Mouse (Mus musculus) olfactory bulb, adult 2 months (tissue): Measurements from ENCODE around the gene Clk4. TPM values are rescaled to one million over a fixed set of nuclear protein-coding genes. Genes with fewer than 3 reads are reported as not detected.

Experiments used
- H3K27ac ChIP-seq: fragments of 200-500 bp; 2 replicates; pipeline ENCODE4 v1.5.1; 2012; ENCODE audit warnings: low read depth, low read length; ENCODE audit not compliant: insufficient read depth
- H3K4me1 ChIP-seq: fragments of 200-500 bp; 2 replicates; pipeline ENCODE4 v1.6.1; 2012; ENCODE audit warnings: low read length; ENCODE audit not compliant: control insufficient read depth, insufficient read depth
- H3K4me3 ChIP-seq: fragments of 200-500 bp; 2 replicates; pipeline ENCODE4 v1.5.1; 2012; ENCODE audit warnings: mild to moderate bottlenecking, low read depth, low read length, moderate library complexity; ENCODE audit not compliant: insufficient read depth
- CTCF ChIP-seq: fragments of 200-500 bp; IDR thresholded peaks from 2 replicates; pipeline ENCODE4 v1.5.1; 2012; ENCODE audit warnings: low read depth, mild to moderate bottlenecking, low read length, moderate library complexity; ENCODE audit not compliant: insufficient read depth
- POLR2A ChIP-seq: fragments of 200-500 bp; IDR thresholded peaks from 2 replicates; pipeline ENCODE4 v1.6.1; 2012; ENCODE audit warnings: mild to moderate bottlenecking, low read depth, low read length, moderate library complexity; ENCODE audit not compliant: insufficient read depth
- WGBS: fragments of 180-500 bp; shearing (Covaris S2); methylation state at CpG from one replicate; pipeline ENCODE4 v1.1.7; 2018; 5-methylcytosine and 5-hydroxymethylcytosine counted together
- polyA plus RNA-seq: library from polyadenylated mRNA; stranded (reverse); fragments of >200 nt; gene quantifications from 2 replicates; pipeline ENCODE4 v1.2.4, GENCODE M21; 2012; ENCODE audit warnings: low replicate concordance; ENCODE audit not compliant: missing spikeins, insufficient read depth, insufficient read length

Gene Clk4
- polyA plus RNA-seq, 1 experiment: 472 TPM

DNA sequence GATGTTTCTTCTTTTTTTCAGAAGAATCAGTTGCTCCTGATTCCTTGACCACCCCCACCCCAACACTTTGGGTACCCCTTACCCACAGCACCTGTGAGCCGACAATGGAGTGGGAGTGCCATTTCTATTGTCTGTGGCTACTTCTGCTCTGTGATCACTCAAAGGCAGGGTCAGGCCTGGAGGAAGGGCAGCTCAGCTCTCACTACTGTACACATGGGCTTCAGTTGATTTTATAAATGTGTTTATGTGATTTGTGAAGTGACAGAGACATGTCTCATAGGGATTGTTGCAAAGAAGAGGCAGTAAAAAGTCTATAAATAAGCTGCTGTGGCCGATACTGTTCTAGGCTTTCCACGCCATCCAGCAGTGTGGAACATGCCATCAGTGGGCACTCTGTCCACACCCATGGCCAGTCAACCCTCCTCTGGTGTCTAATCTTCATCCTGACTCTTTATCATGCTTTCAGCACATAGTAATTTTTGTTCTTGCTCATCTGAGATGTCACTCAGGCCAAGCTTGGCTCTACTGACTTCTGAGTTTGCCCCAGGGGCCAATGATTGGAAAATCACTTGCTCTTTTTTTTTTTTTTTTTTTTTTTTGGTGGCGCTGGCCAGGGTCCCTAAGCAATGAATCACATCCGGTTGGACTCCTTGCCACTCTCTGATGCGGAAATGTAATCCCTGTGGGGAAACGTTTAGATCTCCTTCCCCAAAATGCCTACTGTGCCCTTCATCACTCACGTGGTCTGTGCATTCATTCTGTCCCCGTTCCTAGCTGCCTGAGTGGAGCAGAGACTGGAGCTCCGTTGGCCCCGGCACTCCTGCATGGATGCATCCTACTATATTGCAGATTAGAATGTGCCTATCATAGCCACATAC, 68.5 kb downstream of the Clk4 start:
- Histone ChIP-seq H3K4me1 (peaks cover 3% of the 10 kb centered on the region; the same call in 1 of the 2 replicates), H3K27ac (no peak overlapping the region), H3K4me3 (no peak overlapping the region)
- TF ChIP-seq CTCF (no peak), POLR2A (no peak)
- WGBS: 76% methylated on average over 11 of the region's 11 CpGs

Other genes starting within 250 kb of the Clk4 start
- gene Olfr54, start 247.5 kb upstream of the Clk4 start, polyA plus RNA-seq: not detected in 2 replicates
- gene Olfr1375, start 213.6 kb upstream of the Clk4 start, polyA plus RNA-seq: not detected in 2 replicates
- gene Zfp354a, start 202.5 kb upstream of the Clk4 start, polyA plus RNA-seq: not detected in 2 replicates
- gene Gm12569, start 41.3 kb upstream of the Clk4 start, polyA plus RNA-seq: not detected in 2 replicates
- not detected in 2 replicates for gene BC049762, start 1.3 kb downstream of the Clk4 start, polyA plus RNA-seq
- gene Col23a1, start 28.2 kb downstream of the Clk4 start, polyA plus RNA-seq: not detected in 2 replicates